In the genomic region with DNA sequence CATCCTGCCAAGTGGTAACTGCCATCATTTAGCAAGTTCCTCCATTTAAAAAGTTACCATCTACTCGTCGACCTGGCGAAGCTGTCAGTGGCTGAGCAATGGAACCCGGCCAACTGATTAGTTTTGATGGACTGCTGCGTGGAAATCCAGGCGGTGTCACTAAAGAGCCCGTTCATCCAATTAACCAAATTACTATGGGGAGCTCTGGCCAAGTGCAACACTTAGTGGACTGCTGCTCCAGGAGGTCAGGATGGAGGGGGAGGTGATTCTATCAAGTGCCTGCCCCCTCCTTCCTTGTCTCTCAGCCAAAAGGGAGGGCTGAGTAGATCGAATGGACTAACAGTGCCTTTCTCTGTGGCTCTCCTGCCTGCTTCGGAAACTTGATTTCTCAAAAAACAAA, we compare ENCODE assay signal across 8 mouse cellular contexts.
DNase-seq lines count a peak whose midpoint lies in the region; ATAC-seq and TF ChIP-seq lines count a peak whose summit lies in the region.
"Had no signal": no experiment of that assay in that cellular context is flagged by ENCODE, and none has a peak within 500 bp of the region (broad histone marks: within the 10 kb centered on the region; RNA-seq: fewer than 3 reads in every experiment).

No protein-coding gene starts in this region.

- H3K27me3 ChIP-seq in heart, embryonic 10.5 days (ENCODE audit: insufficient read depth, poor library complexity, severe bottlenecking), result no peaks in the 10 kb centered on the region
- no peaks in the 10 kb centered on the region for H3K27me3 ChIP-seq in liver, postnatal 0 days (ENCODE audit: insufficient read depth, low read length)
- H3K27me3 ChIP-seq: embryonic facial prominence, embryonic 15.5 days had no signal

- no peak overlapping the region for H3K27ac ChIP-seq in heart, embryonic 10.5 days
- no peak overlapping the region for H3K27ac ChIP-seq in liver, postnatal 0 days (ENCODE audit: low read depth)
- H3K27ac ChIP-seq: embryonic facial prominence, embryonic 15.5 days had no signal

- H3K9me3 ChIP-seq in heart, embryonic 10.5 days, result no peaks in the 10 kb centered on the region
- H3K9me3 ChIP-seq in liver, postnatal 0 days (ENCODE audit: low read length), result no peaks in the 10 kb centered on the region
- H3K9me3 ChIP-seq: embryonic facial prominence, embryonic 15.5 days had no signal

- H3K4me2 ChIP-seq in liver, postnatal 0 days (ENCODE audit: low read depth, low read length), result no peak overlapping the region
- H3K4me2 ChIP-seq: embryonic facial prominence, embryonic 15.5 days had no signal

- no peak overlapping the region for H3K4me3 ChIP-seq in heart, embryonic 10.5 days
- no peak overlapping the region for H3K4me3 ChIP-seq in liver, postnatal 0 days (ENCODE audit: low read depth, low read length)
- H3K4me3 ChIP-seq: embryonic facial prominence, embryonic 15.5 days had no signal

- 38% methylated on average over 9 of the region's 9 CpGs for WGBS in heart, embryonic 10.5 days
- WGBS in liver, postnatal 0 days (ENCODE audit: insufficient replicate concordance), result 53% methylated on average over 9 of the region's 9 CpGs

- H3K4me1 ChIP-seq in heart, embryonic 10.5 days, result no peaks in the 10 kb centered on the region
- H3K4me1 ChIP-seq in liver, postnatal 0 days (ENCODE audit: insufficient read depth), result no peaks in the 10 kb centered on the region

- DNase-seq in heart, postnatal 10 days, result peak; percentile 12 to 17
- no peak for DNase-seq in heart, embryonic 10.5 days (ENCODE audit: low spot score)
- DNase-seq in MN1 (ENCODE audit: low spot score), result peak; percentile 9
- peak; percentile 41 for DNase-seq in adrenal gland, postnatal 14 days
- peak; percentile 25 to 35 for DNase-seq in layer of hippocampus, postnatal 10 days (ENCODE audit: low spot score in 2 of 2)
- DNase-seq in liver, postnatal 0 days, result no peak
- DNase-seq in gastrocnemius, postnatal 36 days, result no peak

- H3K36me3 ChIP-seq in heart, embryonic 10.5 days, result no peaks in the 10 kb centered on the region
- H3K36me3 ChIP-seq in liver, postnatal 0 days (replicated peaks; ENCODE audit: insufficient read depth, low read length), result no peaks in the 10 kb centered on the region
- H3K36me3 ChIP-seq: embryonic facial prominence, embryonic 15.5 days had no signal

- ATAC-seq in liver, postnatal 0 days, result no peak

- intact Hi-C loops in heart, postnatal 10 days (cut with DNase I), result no loop called here
- intact Hi-C loops in gastrocnemius, postnatal 36 days (cut with DNase I), result no loop called here

- H3K9ac ChIP-seq in liver, postnatal 0 days (replicated peaks), result no peak overlapping the region
- H3K9ac ChIP-seq: embryonic facial prominence, embryonic 15.5 days had no signal

- TF ChIP-seq CTCF in liver, postnatal 0 days (IDR thresholded peaks at IDR 0.05; ENCODE audit: low read depth), result no peak

- no peak for TF ChIP-seq EP300 in liver, postnatal 0 days (IDR thresholded peaks at IDR 0.05; ENCODE audit: low read depth)

Comparison
In these comparisons a context has a peak if more than half of its experiments do, and no peak if none do; other contexts are left out.
1. DNase-seq: peak in heart, postnatal 10 days (2 of 2), MN1 (single experiment), adrenal gland, postnatal 14 days (single experiment) and layer of hippocampus, postnatal 10 days (2 of 2); none in heart, embryonic 10.5 days (single experiment), liver, postnatal 0 days (single experiment) and gastrocnemius, postnatal 36 days (0 of 2).